Mouse (Mus musculus) CD4-positive helper T cell, adult 2 months (primary cell): ENCODE measurements around the gene Brip1.
A peak's percentile ranks its signal among the peaks of the same experiment; 100 is the strongest.

Experiments
- DNase-seq: peaks from one replicate; pipeline ENCODE4 v3.0.0-alpha.2; 2012; ENCODE audit warnings: low read depth, missing footprints, low spot score

Gene Brip1

DNA sequence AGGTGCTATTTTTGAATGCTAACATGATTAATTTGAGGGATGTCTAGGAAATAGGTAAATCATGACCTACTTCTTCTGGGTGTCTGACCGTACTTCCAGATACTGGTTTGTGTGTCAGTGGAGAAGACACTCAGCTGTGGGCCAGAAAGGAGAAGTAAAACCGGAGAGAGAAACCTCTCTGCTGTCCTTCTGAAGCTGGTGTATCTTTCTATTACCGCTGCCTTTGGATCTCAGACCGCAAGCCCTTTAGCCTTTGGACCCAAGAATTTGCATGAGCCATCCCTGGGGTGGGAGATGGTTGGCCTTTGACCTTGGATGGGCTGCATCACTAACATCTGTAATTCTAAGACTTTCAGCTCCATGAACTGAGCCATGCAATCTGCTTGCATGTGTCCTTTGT, 93.7 kb downstream of the Brip1 start:
- DNase-seq = no peak

DNA sequence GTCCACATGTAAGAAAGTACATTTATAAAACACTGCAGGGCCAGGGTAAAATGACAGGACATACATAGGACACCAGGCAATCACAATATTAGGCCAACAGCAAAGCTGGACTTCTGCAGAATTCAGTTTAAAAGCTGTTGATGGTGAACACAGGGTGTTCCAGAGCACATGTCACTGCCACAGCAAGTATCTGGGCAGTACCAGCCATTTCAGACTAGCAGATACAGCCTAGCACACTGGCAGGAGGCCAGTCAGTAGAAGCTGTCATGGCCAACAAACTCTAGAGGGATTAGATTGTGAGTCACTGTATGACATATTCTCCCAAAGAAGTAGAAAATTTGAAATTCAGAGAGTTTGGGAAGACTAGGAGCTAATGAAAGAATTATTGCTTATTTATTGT, 94.4 kb downstream of the Brip1 start:
- no peak for DNase-seq

- DNase-seq = no peak
Observed at GRCm38 (mm10) chr11:86101191-86101590, 99.8 kb downstream of the Brip1 start.

- DNase-seq = no peak
Observed at GRCm38 (mm10) chr11:86099341-86099740, 101.7 kb downstream of the Brip1 start.

DNA sequence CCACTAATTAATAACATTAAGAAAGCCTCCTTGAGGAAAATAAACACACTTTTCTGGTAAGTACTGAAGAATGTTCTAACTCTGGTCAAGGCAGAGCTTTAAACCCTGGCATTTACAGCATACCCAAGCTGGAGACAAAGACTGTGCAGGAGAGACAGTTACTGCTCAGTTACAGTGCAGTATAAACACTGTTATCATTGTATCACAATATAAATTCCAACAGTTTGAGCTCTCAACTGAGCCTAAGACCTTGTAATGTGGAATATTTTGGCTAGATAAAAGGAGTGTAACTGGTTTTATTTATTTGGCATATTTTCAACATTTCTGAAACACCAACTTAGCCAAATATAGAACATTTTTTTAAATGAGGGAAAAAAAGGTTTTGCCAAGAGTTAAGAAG, 112.2 kb downstream of the Brip1 start:
- no peak for DNase-seq

- no peak for DNase-seq
Observed at GRCm38 (mm10) chr11:86084522-86084921, 116.5 kb downstream of the Brip1 start.

GRCm38 (mm10) chr11:86078025-86078424, 123.0 kb downstream of the Brip1 start:
- peak; percentile 72 for DNase-seq

- no peak for DNase-seq
Observed at GRCm38 (mm10) chr11:86076966-86077365, 124.0 kb downstream of the Brip1 start.

GRCm38 (mm10) chr11:86076403-86076802, 124.6 kb downstream of the Brip1 start:
- DNase-seq = peak; percentile 63

DNA sequence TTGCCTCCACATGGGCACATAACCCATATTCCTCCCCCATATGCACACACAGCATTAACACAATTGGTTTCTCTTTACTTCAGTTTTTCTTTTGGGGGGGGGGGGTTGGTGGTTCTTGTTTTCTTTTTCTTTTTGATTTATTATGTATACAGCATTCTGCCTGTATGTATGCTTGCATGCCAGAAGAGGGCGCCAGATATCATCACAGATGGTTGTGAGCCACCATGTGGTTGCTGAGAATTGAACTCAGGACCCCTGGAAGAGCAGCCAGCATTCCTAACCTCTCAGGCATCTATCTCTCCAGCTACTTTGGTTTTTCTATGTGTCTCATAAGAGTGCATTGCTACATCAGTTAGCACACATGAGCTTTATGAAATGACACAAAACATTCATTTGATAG, 125.6 kb downstream of the Brip1 start:
- peak; percentile 29 for DNase-seq

DNA sequence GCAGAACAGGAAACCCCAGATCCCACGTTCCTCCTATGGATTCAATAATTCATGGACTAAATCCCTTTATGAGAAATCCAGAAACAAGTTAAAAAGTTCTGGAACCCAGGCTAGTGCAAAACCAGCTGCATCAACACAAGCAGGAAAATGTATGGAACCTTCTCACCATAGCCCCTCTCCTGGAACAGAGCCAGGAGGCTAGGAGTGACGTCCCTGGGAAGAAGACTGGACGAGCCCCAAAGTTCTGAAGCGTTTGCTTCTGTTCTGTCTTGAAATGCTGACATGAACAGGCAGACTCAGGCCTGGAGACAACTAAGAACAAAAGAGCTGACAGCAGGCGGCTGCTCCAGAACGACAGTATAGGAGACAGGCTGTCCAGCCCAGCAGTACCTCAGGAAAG, 132.3 kb downstream of the Brip1 start:
- DNase-seq = no peak

DNA sequence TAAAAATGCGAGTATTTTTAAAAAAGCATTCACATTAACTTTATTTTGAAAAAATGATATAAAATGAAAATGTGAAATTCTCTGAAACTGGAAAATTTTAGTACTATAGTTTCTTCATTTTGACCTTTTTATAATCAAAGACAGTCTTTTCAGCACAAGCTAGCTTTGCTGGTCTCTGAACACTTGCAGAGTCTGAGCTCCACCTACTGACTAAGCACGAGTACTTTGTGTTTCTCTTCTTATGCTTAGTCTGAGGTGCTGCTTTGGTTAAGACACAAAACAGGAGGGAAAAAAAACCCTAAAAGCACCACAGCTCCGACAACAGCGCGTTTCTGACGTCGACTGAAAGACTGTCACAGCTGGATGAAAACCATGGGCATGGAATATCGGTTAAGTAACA, 133.8 kb downstream of the Brip1 start:
- no peak for DNase-seq

GRCm38 (mm10) chr11:86064881-86065280, 136.1 kb downstream of the Brip1 start:
- no peak for DNase-seq

- DNase-seq = no peak
Observed at GRCm38 (mm10) chr11:86061243-86061642, 139.8 kb downstream of the Brip1 start.

DNA sequence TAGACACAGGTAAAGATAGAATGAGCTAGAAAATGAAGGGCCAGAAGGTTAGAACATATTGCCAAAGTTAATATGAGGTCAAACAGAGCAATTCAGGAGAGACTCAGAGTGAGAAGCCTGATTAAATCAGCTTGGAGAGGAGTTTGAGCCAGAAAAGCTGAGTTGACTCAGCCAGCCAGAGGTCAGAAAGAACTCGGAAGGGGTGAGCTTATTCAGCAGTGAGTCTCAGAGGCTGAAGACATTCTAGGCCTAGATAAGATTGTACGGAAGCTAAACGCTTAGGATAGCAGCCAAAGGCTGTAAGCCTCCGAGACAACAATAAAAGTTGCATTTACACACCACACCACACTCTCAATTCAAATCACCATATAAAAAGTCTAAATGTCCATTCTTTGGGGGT, 141.9 kb downstream of the Brip1 start:
- no peak for DNase-seq

DNA sequence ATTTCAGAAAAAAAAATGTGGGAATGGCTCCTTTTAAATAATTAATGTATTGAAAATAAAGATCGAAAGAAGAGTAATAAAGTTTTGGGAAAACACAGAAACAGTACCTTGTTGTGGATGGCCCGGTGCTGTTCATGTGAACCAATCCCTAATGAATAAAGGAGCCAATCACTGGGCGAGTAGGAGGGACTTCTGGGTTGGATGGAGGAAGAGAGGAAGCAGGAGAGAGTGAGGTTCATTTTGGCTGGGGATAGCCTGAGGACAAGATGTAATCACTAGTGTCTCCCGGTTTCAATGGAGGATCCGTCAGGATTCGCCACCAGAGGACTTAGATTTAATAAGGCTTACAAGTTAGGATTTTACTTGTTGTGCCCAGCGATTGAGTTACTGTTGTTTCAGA, 145.2 kb downstream of the Brip1 start:
- DNase-seq = no peak

- DNase-seq = no peak
Observed at GRCm38 (mm10) chr11:86051383-86051782, 149.6 kb downstream of the Brip1 start.

GRCm38 (mm10) chr11:86050430-86051280, 150.3 kb downstream of the Brip1 start:
- no peak for DNase-seq

GRCm38 (mm10) chr11:86039994-86040393, 161.0 kb downstream of the Brip1 start:
- DNase-seq = no peak

GRCm38 (mm10) chr11:86039355-86039754, 161.6 kb downstream of the Brip1 start:
- DNase-seq = no peak

- no peak for DNase-seq
Observed at GRCm38 (mm10) chr11:86038701-86039100, 162.3 kb downstream of the Brip1 start.

- DNase-seq = no peak
Observed at GRCm38 (mm10) chr11:86032910-86033309, 168.1 kb downstream of the Brip1 start.

DNA sequence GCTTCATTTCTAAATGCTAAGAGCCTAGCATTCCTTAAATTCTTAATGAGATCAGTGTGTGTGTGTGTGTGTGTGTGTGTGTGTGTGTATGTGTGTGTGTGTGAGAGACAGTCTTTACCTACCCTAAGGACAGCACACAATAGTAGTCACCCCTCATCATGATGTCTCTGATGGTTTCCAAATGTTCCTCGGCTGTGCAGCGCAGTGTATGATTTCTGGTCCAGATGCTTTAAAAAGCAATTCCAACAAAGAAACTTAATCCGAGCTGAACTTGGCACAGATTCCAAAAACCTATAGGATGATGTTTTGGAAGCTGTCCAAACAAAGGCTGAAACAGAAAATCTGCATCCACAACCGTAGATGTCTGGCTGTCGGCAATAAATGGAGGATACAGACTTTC, 173.0 kb downstream of the Brip1 start:
- DNase-seq = no peak
